Mouse (Mus musculus) left cerebral cortex, postnatal 10 days (tissue): ENCODE results near the gene Abcf1. TPM values are rescaled to one million over a fixed set of nuclear protein-coding genes. Genes with fewer than 3 reads are reported as not detected.
A peak's percentile ranks its signal among the peaks of the same experiment; 100 is the strongest.
"Not testable (repeated sequence)": the region's sequence is repeated elsewhere in the genome, so short reads cannot be mapped to it uniquely, and the experiment has no call there.

Source experiments
- DNase-seq, 2 experiments: peaks; one replicate each; pipeline ENCODE4 v3.0.0; 2021 to 2022; ENCODE audit warnings: low spot score in 2 of 2, mixed read lengths in 1 of 2; ENCODE audit errors: extremely low spot score in 1 of 2
- intact Hi-C: fragments of 180-260 bp; cut with DNase I; formaldehyde crosslinking; loops from one replicate; pipeline ENCODE4 v1.15.1; 2025
- total RNA-seq, 2 experiments: library from RNA; stranded (reverse); gene quantifications; 2 replicates each; pipeline ENCODE4 v1.2.3; 2021

The Abcf1 gene
- 10 to 100 TPM; 73.5 to 78.0 TPM for total RNA-seq

GRCm38 (mm10) chr17:35969418-35970389 is at the start of gene Abcf1:
Gene Abcf1, minus strand, starts transcription at chr17:35969761.
- intact Hi-C loops: no loop called here
- peak; percentile 97 to 99 for DNase-seq

DNA sequence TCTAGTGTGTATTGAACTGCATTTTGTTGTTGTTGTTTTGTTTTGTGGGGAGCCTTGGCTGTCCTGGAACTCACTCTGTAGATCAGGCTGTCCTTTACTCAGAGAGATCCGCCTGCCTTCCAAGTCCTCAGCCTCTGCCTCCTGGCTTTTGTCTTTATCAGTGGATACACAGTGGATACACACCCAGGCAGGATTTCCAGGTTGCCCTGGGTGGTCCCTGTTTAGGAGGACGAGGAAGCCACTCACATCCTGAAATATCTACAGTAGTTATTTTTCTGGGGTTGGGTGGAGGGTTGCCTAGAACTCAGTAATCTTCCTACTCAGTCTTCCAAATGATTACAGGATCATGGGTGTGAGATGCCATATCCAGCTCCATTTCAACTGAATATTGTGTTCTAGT is 49.4 kb upstream of the Abcf1 start:
- no peak for DNase-seq
- intact Hi-C loops: no loop called here

DNA sequence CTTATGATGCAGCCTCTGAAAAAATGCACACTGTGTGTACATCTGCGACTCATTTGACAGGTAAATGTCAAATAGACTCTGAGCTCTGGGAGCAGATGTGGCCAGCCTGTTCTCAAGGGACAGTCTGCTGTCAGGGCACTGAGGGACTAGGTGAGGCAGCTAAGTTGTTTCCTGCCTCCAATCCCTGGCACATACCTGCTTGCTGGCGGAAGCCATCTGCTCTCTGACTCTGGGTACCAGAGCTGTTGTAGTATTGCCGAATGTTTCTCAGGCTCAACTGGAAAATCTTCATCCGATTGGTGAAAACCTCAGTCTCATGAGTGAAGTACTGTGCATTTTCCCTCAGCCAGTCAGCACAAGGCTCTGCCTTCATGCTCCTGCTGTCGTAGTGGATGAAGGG is 47.5 kb upstream of the Abcf1 start:
- DNase-seq: no peak
- intact Hi-C loops: no loop called here

DNA sequence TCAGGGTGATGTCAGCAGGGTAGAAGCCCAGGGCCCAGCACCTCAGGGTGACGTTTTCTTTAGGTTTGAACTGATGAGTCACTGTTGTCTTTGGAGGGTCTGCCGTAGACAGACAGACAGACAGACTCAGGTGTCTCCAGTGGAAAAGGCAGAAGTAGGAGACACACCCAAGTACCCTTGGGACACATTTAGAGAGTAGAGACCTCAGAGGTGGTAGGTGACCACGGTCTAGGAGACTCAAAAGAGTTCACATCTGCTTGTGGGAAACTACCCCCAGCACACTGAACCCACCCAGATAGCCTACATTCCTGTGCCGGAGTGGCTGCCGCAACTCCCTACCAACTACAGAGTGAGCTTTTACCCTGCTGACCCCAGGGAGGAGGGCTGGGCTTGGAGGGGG is 45.4 kb upstream of the Abcf1 start:
- intact Hi-C loops: no loop called here
- no peak for DNase-seq

- intact Hi-C loops, DNase-seq: not testable (repeated sequence)
These were observed 34.8 kb upstream of the Abcf1 start for GRCm38 (mm10) chr17:36004409-36004808.

DNA sequence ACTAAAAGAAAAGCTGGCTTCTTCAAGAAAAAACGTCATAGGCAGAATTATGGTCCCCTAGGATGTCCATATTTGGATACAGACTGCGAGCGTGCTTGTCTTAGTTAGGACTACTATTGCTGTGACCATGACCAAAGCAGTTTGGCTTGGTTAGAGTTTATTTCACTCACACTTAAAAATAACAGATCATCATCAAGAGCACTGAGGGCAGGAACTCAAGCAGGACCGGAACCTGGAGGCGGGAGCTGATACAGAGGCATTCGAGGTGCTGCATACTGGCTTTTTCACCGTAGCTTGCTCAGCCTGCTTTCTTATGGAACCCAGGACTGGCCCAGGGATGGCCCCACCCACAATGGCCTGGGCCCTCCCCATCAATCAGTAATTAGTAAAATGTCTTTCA is 33.8 kb upstream of the Abcf1 start:
- intact Hi-C loops: no loop called here
- DNase-seq: no peak

GRCm38 (mm10) chr17:36001966-36002365 is 32.4 kb upstream of the Abcf1 start:
- no peak for DNase-seq
- intact Hi-C loops: no loop called here

DNA sequence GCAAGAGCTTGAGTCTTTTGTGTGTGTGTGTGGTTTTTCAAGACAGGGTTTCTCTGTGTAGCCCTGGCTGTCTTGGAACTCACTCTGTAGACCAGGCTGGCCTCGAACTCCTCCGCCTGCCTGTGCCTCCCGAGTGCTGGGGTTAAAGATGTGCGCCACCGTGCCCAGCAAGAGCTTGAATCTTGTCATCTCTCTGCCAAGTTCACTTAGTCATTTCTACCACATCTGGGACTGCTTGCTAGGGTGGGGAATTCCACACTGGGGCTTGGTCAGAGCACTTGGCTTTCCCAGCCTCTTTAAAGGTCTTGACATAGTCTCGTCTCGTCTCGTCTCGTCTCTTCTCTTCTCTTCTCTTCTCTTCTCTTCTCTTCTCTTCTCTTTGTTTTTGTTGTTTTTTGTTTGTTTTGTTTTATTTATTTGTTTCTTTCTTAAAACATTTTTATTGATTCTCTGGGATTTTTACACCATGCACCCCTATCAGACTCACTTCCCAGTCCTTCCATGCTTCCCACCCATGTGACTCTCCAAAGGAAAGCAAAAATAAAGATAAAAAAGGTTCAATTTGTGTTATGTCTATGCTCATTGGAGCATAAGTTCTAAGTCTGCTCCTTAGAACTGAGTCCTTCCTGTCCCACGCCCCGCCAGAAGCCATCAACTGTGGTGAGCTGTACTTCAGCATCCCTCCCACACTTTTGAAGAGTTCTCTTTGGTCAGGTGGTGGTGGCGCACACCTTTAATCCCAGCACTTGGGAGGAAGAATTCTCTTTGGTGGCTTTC is 31.7 kb upstream of the Abcf1 start:
- intact Hi-C loops: no loop called here
- no peak for DNase-seq

DNA sequence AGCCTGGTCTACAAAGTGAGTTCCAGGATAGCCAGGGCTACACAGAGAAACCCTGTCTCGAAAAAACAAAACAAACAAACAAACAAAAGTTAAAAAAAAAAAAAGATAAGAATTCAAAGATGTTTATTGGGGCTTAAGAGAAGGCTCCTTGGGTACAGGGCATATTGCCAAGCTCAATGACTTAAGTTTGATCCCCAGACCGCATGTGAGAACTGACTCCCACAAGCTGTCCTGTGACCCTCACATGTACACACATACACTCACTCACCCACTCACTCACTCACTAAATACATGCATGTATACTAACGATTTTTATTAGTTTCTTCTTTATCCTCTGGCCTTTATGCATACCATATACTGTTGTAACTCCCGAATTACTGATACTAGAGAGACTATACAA is 30.8 kb upstream of the Abcf1 start:
- intact Hi-C loops: no loop called here
- no peak for DNase-seq

DNA sequence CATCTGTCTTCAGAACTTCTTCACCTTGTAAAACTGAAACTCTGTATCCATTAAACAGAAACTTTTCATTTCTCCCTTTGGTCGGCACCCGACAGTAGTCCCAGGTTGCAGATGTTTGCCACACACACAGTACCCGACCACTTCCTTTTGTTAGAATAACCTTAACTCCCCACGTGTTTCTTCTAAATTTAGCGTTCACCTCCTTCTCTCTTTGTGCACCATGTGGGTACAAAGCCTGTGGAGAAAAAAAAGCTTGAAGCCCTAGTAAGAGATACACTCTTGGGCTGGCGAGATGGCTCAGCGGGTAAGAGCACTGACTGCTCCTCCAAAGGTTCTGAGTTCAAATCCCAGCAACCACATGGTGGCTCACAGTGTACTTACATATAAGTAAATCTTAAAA is 29.8 kb upstream of the Abcf1 start:
- DNase-seq: no peak
- intact Hi-C loops: loop anchor here (5.0 to 10.0 kb wide), 3 partner anchors 45 to 193 kb away; partner anchors contain the start of genes Gm6034, H2-T22 and H2-T3

DNA sequence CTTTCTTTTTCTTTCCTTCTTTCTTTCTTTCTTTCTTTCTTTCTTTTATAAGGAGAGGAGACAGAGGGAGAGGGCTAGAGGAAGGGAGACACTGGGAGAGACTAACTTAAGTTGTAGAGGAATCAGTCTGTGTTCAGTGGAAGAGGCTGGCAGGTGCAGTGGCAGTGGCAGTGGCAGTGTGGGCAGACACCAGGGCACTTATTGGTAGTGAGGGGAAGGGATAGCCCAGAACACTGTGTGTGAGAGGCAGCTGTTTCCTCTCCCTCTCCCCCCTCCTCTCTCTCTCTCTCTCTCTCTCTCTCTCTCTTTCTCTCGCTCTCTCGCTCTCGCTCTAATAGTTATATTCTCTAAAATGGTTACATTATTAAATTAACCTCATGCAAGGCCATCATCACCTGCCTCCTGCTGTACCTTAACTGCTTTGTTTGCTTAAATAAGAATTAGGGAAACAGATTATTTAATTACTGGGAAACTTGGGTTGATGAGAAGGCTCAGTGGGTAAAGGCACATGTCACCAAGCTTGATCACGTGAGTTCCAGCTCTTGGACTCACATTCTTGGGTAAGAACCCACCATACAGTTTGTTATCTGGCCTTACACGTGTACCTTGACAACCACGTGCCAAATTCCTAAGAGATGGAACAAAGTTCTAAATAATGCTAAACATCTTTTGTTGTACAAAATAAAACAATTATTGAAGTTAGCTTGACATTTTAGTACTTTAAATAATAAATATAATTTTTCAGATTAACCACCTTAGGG is 29.2 kb upstream of the Abcf1 start:
- DNase-seq: no peak
- intact Hi-C loops: loop anchor here (5.0 to 10.0 kb wide), 3 partner anchors 46 to 194 kb away; partner anchors contain the start of genes Gm6034, H2-T22 and H2-T3

DNA sequence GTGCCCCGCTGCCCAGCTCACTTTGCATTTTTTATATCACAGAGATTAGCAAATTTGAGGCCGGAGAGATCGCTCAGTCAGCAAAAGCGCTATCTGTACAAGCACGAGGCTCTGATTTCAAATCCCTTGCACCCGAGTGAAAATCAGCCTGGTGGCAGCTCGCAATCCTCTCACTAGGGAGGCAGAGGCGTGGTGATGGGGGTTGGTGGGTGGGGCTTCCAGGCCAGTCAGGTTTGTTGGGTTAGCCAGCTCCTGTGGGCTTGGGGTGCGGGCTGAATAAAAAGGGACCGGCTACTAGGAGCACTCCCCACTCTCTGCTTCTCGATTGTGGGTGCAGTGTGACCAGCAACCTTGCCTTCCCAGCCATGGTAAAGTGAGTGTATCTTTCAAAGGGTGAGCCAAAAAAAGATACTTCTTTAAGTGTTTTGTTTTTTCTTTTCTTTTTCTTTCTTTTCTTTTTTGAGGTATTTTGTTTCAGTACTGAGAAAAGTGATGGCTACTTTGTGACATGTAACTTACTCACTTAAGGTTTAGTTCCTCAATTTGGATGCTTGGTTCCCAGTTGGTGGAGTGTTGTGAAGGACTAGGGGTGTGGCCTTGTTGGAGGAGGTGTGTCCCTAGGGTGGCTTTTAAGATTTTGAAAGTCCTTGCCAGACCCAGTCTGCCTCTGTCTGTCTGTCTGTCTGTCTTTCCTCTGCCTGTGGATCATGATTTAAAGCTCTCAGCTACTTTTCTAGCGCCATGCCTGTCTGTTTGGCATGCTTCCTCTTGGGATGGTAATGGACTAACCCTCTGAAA is 28.4 kb upstream of the Abcf1 start:
- intact Hi-C loops: loop anchor here (5.0 to 10.0 kb wide), 3 partner anchors 47 to 194 kb away; partner anchors contain the start of genes Gm6034, H2-T22 and H2-T3
- no peak for DNase-seq

DNA sequence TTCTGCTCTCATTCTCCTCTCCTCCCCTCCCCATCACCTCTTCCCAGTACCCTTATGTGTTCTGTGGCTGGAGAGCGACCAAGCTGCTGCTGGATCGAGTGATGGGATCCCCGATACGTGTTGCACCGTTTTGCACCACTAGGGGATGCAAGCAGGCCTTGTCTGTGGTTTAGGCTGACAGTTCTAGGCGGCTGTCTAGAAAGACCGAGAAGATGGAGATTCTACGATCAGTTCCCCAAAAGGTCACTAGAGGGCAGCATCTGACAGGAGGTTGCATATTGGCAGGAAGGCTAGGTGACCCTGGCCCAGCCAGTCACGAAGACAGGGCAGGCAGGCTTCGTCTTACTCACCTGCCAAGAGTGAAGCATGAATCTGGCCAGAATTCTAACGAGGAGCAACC is 27.4 kb upstream of the Abcf1 start:
- peak; percentile 91 to 93 for DNase-seq
- intact Hi-C loops: loop anchor here (5.0 to 10.0 kb wide), 3 partner anchors 48 to 195 kb away; partner anchors contain the start of genes Gm6034, H2-T22 and H2-T3

- intact Hi-C loops: loop anchor here (5.0 to 10.0 kb wide), 3 partner anchors 50 to 197 kb away; partner anchors contain the start of genes Gm6034, H2-T22 and H2-T3
- no peak for DNase-seq
These were observed 25.3 kb upstream of the Abcf1 start for GRCm38 (mm10) chr17:35994879-35995240.

DNA sequence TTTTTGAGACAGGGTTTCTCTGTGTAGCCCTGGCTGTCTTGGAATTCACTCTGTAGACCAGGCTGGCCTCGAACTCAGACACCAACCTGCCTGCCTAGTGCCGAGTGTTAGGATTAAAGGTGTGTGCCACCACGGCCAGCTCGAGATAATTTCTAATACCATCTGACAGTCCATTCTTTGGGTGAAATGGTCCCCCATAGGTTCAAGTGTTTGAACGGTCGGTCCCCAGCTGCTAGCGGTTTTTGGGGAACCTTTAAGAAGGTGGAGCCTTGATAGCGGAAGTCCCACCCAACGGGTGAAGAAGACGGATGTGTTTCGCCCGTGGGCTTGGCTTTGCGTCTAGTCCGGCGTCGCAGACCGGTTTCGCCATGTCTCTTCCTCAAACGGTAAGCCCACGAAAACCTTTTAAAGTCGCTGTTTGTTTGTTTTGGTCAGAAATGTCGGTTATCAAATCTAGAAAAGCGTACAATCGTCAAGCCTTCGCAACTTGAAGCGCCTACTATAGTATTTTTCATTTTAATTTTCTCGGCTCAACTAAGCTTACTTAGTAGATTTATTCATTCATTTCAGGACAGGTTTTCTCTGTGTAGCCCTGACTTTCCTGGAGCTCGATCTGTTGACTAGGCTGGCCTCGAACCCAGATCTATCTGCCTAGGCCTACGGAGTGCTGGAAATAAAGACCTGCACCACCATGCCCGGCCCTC is 24.8 kb upstream of the Abcf1 start:
- intact Hi-C loops: loop anchor here (10.0 kb wide), 1 partner anchor 50 kb away; the partner anchor contains the start of genes Gm6034 and H2-T22

GRCm38 (mm10) chr17:35993675-35994074 is 24.1 kb upstream of the Abcf1 start:
- intact Hi-C loops: loop anchor here (10.0 kb wide), 1 partner anchor 51 kb away; the partner anchor contains the start of genes Gm6034 and H2-T22
- DNase-seq: peak; percentile 73 to 84

More for the DNA sequence above, 24.8 kb upstream of the Abcf1 start:
- DNase-seq: peak; percentile 79 to 86

DNA sequence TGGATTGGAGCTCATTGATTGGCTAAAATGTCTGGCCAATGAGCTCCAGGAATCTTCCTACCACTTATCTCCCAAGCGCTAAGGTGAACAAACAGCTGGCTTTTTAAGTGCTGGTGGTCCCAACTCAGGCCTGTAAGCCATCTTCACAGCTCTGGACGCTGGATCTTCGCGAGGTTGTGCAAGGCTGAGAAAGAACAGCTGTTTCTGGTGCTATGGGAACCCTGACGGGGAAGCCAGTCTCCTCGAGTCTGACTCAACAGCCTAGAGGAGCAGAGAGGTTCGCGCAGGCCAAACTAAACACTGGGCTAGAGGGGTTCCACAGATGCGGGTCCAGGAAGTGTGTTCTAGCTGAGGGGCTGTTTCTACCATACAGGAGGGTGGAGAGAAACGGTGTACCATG is 22.2 kb upstream of the Abcf1 start:
- intact Hi-C loops: loop anchor here (10.0 kb wide), 1 partner anchor 53 kb away; the partner anchor contains the start of genes Gm6034 and H2-T22
- DNase-seq: no peak
